Mouse (Mus musculus) yolk sac, embryonic 10.5 days (tissue): ENCODE measurements around the gene Grid1.

Source experiments
- DNase-seq: peaks from one replicate; pipeline ENCODE4 v3.0.0-alpha.2; 2017; ENCODE audit warnings: low spot score

The Grid1 gene

GRCm38 (mm10) chr14:34837145-34837544, 17.2 kb downstream of the Grid1 start:
- no peak for DNase-seq

- no peak for DNase-seq
These were observed 19.1 kb downstream of the Grid1 start for GRCm38 (mm10) chr14:34838999-34839398.

- no peak for DNase-seq
These were observed 20.0 kb downstream of the Grid1 start for GRCm38 (mm10) chr14:34839898-34840297.

GRCm38 (mm10) chr14:34843579-34843978, 23.7 kb downstream of the Grid1 start:
- DNase-seq = no peak

- no peak for DNase-seq
These were observed 24.3 kb downstream of the Grid1 start for GRCm38 (mm10) chr14:34844166-34844565.

- DNase-seq = no peak
These were observed 26.9 kb downstream of the Grid1 start for GRCm38 (mm10) chr14:34846799-34847198.

- no peak for DNase-seq
These were observed 27.7 kb downstream of the Grid1 start for GRCm38 (mm10) chr14:34847625-34848024.

GRCm38 (mm10) chr14:34860891-34861780, 41.2 kb downstream of the Grid1 start:
- no peak for DNase-seq

GRCm38 (mm10) chr14:34867266-34867665, 47.4 kb downstream of the Grid1 start:
- peak; percentile 15 for DNase-seq

GRCm38 (mm10) chr14:34868513-34869260, 48.8 kb downstream of the Grid1 start:
- DNase-seq = no peak

GRCm38 (mm10) chr14:34879996-34880395, 60.1 kb downstream of the Grid1 start:
- no peak for DNase-seq

GRCm38 (mm10) chr14:34880431-34881421, 60.8 kb downstream of the Grid1 start:
- DNase-seq = no peak

GRCm38 (mm10) chr14:34884194-34884593, 64.3 kb downstream of the Grid1 start:
- no peak for DNase-seq

- DNase-seq = no peak
These were observed 64.7 kb downstream of the Grid1 start for GRCm38 (mm10) chr14:34884611-34885010.

GRCm38 (mm10) chr14:34891769-34892532, 72.0 kb downstream of the Grid1 start:
- DNase-seq = no peak

GRCm38 (mm10) chr14:34896253-34896982, 76.5 kb downstream of the Grid1 start:
- DNase-seq = peak; percentile 14

- no peak for DNase-seq
These were observed 83.9 kb downstream of the Grid1 start for GRCm38 (mm10) chr14:34903854-34904253.

GRCm38 (mm10) chr14:34905697-34906096, 85.8 kb downstream of the Grid1 start:
- DNase-seq = no peak

GRCm38 (mm10) chr14:34908366-34908765, 88.5 kb downstream of the Grid1 start:
- no peak for DNase-seq

- DNase-seq = no peak
These were observed 88.9 kb downstream of the Grid1 start for GRCm38 (mm10) chr14:34908804-34909203.
